Mouse (Mus musculus) myocyte (in vitro differentiated cells): ENCODE measurements around the gene Map4k3. TPM values are rescaled to one million over a fixed set of nuclear protein-coding genes. Genes with fewer than 3 reads are reported as not detected.

Source experiments
- H3K27me3 ChIP-seq: one replicate; pipeline ENCODE4 v1.6.1; 2011; ENCODE audit not compliant: control insufficient read depth, insufficient read depth, insufficient read length
- H3K36me3 ChIP-seq: one replicate; pipeline ENCODE4 v1.6.1; 2011; ENCODE audit not compliant: control insufficient read depth, insufficient read depth
- H3K4me2 ChIP-seq: one replicate; pipeline ENCODE4 v1.6.1; 2011; ENCODE audit warnings: low read depth, control low read depth
- H3K4me3 ChIP-seq: one replicate; pipeline ENCODE4 v1.5.1; 2011; ENCODE audit warnings: mild to moderate bottlenecking, control low read depth, moderate library complexity
- H3K79me2 ChIP-seq: one replicate; pipeline ENCODE4 v1.6.1; 2011; ENCODE audit not compliant: control insufficient read depth, insufficient read depth
- H3ac ChIP-seq: one replicate; pipeline ENCODE4 v1.6.1; 2011; ENCODE audit not compliant: control insufficient read depth, insufficient read length
- CEBPB ChIP-seq: IDR thresholded peaks from 2 replicates; pipeline ENCODE4 v1.6.1; 2011; ENCODE audit warnings: mild to moderate bottlenecking, moderate library complexity; ENCODE audit not compliant: poor library complexity, insufficient read depth, severe bottlenecking
- E2F4 ChIP-seq: IDR thresholded peaks from one replicate; pipeline ENCODE4 v1.6.1; 2011; ENCODE audit warnings: mild to moderate bottlenecking, control low read depth, moderate library complexity; ENCODE audit not compliant: insufficient read depth
- MAX ChIP-seq: IDR thresholded peaks from one replicate; pipeline ENCODE4 v1.6.1; 2011; ENCODE audit warnings: low read depth, mild to moderate bottlenecking, control low read depth
- MYOD1 ChIP-seq, 3 experiments: IDR thresholded peaks; one replicate each; pipeline ENCODE4 v1.6.1; 2011; ENCODE audit warnings: control low read depth in 2 of 3, low read depth in 2 of 3, mild to moderate bottlenecking in 2 of 3, moderate library complexity in 1 of 3; ENCODE audit not compliant: insufficient read length in 2 of 3, control insufficient read depth in 1 of 3
- MYOG ChIP-seq, 3 experiments: IDR thresholded peaks; one replicate each; pipeline ENCODE4 v1.6.1; 2011; ENCODE audit warnings: control low read depth in 2 of 3, low read depth in 2 of 3, mild to moderate bottlenecking in 2 of 3; ENCODE audit not compliant: insufficient read length in 2 of 3, control insufficient read depth in 1 of 3, insufficient read depth in 1 of 3
- POLR2A ChIP-seq: IDR thresholded peaks from one replicate; pipeline ENCODE4 v1.6.1; 2011; ENCODE audit warnings: low read depth, mild to moderate bottlenecking, control low read depth, moderate library complexity; ENCODE audit not compliant: insufficient read length
- POLR2AphosphoS2 ChIP-seq: IDR thresholded peaks from one replicate; pipeline ENCODE4 v1.6.1; 2011; ENCODE audit warnings: low read depth, control low read depth; ENCODE audit not compliant: insufficient read length
- REST ChIP-seq: IDR thresholded peaks from one replicate; pipeline ENCODE4 v1.6.1; 2011; ENCODE audit warnings: mild to moderate bottlenecking, control low read depth, moderate library complexity; ENCODE audit not compliant: insufficient read depth, insufficient read length
- SRF ChIP-seq: IDR thresholded peaks from one replicate; pipeline ENCODE4 v1.6.1; 2011; ENCODE audit warnings: low read depth; ENCODE audit not compliant: control insufficient read depth, insufficient read length
- TCF12 ChIP-seq: IDR thresholded peaks from one replicate; pipeline ENCODE4 v1.6.1; 2011; ENCODE audit warnings: mild to moderate bottlenecking, control low read depth; ENCODE audit not compliant: poor library complexity, insufficient read depth, severe bottlenecking
- TCF3 ChIP-seq: IDR thresholded peaks from one replicate; pipeline ENCODE4 v1.6.1; 2011; ENCODE audit warnings: low read depth, control low read depth; ENCODE audit not compliant: insufficient read length
- USF1 ChIP-seq: IDR thresholded peaks from one replicate; pipeline ENCODE4 v1.6.1; 2011; ENCODE audit warnings: low read depth, mild to moderate bottlenecking, control low read depth, moderate library complexity
- polyA plus RNA-seq: library from polyadenylated mRNA; unstranded; fragments of >200 nt; fragmentation: generic; extraction: Trizol; gene quantifications from one replicate; pipeline ENCODE4 v1.2.1, GENCODE M21; 2012; ENCODE audit warnings: missing spikeins

The Map4k3 gene
- polyA plus RNA-seq, 1 experiment: 2.8 TPM

GRCm38 (mm10) chr17:80708803-80709202 is 19.5 kb downstream of the Map4k3 start:
- no peaks in the 10 kb centered on the region for H3K27me3 ChIP-seq
- no peak overlapping the region for H3ac ChIP-seq
- H3K4me2 ChIP-seq: no peak overlapping the region
- peaks cover 61% of the 10 kb centered on the region for H3K79me2 ChIP-seq
- TF ChIP-seq SRF (no peak), MYOG (IDR thresholded peaks at IDR 0.05; ENCODE audit: control insufficient read depth in 1 of 3, insufficient read depth in 1 of 3, insufficient read length in 2 of 3, low read depth in 2 of 3) (peak in 1 of 3 experiments; percentile 35)
- H3K36me3 ChIP-seq: no peaks in the 10 kb centered on the region
- H3K4me3 ChIP-seq: no peak overlapping the region

- Histone ChIP-seq H3ac (no peak overlapping the region), H3K36me3 (no peaks in the 10 kb centered on the region)
- TF ChIP-seq SRF (no peak), TCF3 (no peak), CEBPB (no peak), E2F4 (no peak), MAX (no peak), MYOG (IDR thresholded peaks at IDR 0.05; ENCODE audit: control insufficient read depth in 1 of 3, insufficient read depth in 1 of 3, insufficient read length in 2 of 3, low read depth in 2 of 3) (no peak), MYOD1 (IDR thresholded peaks at IDR 0.05; ENCODE audit: control insufficient read depth in 1 of 3, insufficient read length in 2 of 3, low read depth in 2 of 3) (no peak), USF1 (no peak), TCF12 (no peak), POLR2AphosphoS2 (no peak)
Observed at GRCm38 (mm10) chr17:80707176-80707575, 21.1 kb downstream of the Map4k3 start.

GRCm38 (mm10) chr17:80706608-80707007 is 21.7 kb downstream of the Map4k3 start:
- no peak overlapping the region for H3ac ChIP-seq
- no peak for TF ChIP-seq POLR2AphosphoS2
- TF ChIP-seq REST: no peak
- no peak for TF ChIP-seq CEBPB
- TF ChIP-seq POLR2A: no peak
- no peak for TF ChIP-seq E2F4
- no peak for TF ChIP-seq USF1
- TF ChIP-seq TCF3: no peak
- TF ChIP-seq MYOG (IDR thresholded peaks at IDR 0.05; ENCODE audit: control insufficient read depth in 1 of 3, insufficient read depth in 1 of 3, insufficient read length in 2 of 3, low read depth in 2 of 3): no peak
- TF ChIP-seq MAX: no peak
- no peak for TF ChIP-seq TCF12
- TF ChIP-seq MYOD1 (IDR thresholded peaks at IDR 0.05; ENCODE audit: control insufficient read depth in 1 of 3, insufficient read length in 2 of 3, low read depth in 2 of 3): no peak
- no peak for TF ChIP-seq SRF
- no peaks in the 10 kb centered on the region for H3K27me3 ChIP-seq
- H3K79me2 ChIP-seq: peaks cover 58% of the 10 kb centered on the region
- H3K4me2 ChIP-seq: no peak overlapping the region
- H3K36me3 ChIP-seq: no peaks in the 10 kb centered on the region
- no peak overlapping the region for H3K4me3 ChIP-seq

More at GRCm38 (mm10) chr17:80707176-80707575, 21.1 kb downstream of the Map4k3 start:
- Histone ChIP-seq H3K4me2 (no peak overlapping the region), H3K4me3 (no peak overlapping the region), H3K79me2 (peaks cover 57% of the 10 kb centered on the region), H3K27me3 (no peaks in the 10 kb centered on the region)

- peaks cover 34% of the 10 kb centered on the region for H3K79me2 ChIP-seq
- H3K36me3 ChIP-seq: no peaks in the 10 kb centered on the region
- no peak overlapping the region for H3K4me2 ChIP-seq
- no peak overlapping the region for H3K4me3 ChIP-seq
- TF ChIP-seq SRF (no peak), MYOD1 (IDR thresholded peaks at IDR 0.05; ENCODE audit: control insufficient read depth in 1 of 3, insufficient read length in 2 of 3, low read depth in 2 of 3) (no peak), MYOG (IDR thresholded peaks at IDR 0.05; ENCODE audit: control insufficient read depth in 1 of 3, insufficient read depth in 1 of 3, insufficient read length in 2 of 3, low read depth in 2 of 3) (no peak), POLR2AphosphoS2 (no peak), TCF3 (no peak)
- no peak overlapping the region for H3ac ChIP-seq
- no peaks in the 10 kb centered on the region for H3K27me3 ChIP-seq
Observed at GRCm38 (mm10) chr17:80701687-80702086, 26.6 kb downstream of the Map4k3 start.

- Histone ChIP-seq H3K79me2 (peaks cover 16% of the 10 kb centered on the region), H3K4me2 (no peak overlapping the region), H3K4me3 (no peak overlapping the region), H3K36me3 (no peaks in the 10 kb centered on the region), H3K27me3 (no peaks in the 10 kb centered on the region), H3ac (no peak overlapping the region)
- TF ChIP-seq MYOD1 (IDR thresholded peaks at IDR 0.05; ENCODE audit: control insufficient read depth in 1 of 3, insufficient read length in 2 of 3, low read depth in 2 of 3) (no peak), SRF (no peak), REST (no peak), MYOG (IDR thresholded peaks at IDR 0.05; ENCODE audit: control insufficient read depth in 1 of 3, insufficient read depth in 1 of 3, insufficient read length in 2 of 3, low read depth in 2 of 3) (peak in 1 of 3 experiments; percentile 26), CEBPB (no peak), USF1 (no peak), TCF12 (no peak), MAX (no peak)
Observed at GRCm38 (mm10) chr17:80698930-80699329, 29.4 kb downstream of the Map4k3 start.
